ENCODE assay signal across 9 mouse cellular contexts in genomic region chr8:120697154-120697978, GRCm38 (mm10). TPM values are rescaled to one million over a fixed set of nuclear protein-coding genes. Genes with fewer than 3 reads are reported as not detected.
DNase-seq lines count a peak whose midpoint lies in the region; ATAC-seq and TF ChIP-seq lines count a peak whose summit lies in the region.
"Had no signal": no experiment of that assay in that cellular context is flagged by ENCODE, and none has a peak within 500 bp of the region (broad histone marks: within the 10 kb centered on the region; RNA-seq: fewer than 3 reads in every experiment).

No protein-coding gene starts in this region.

- no peak for ATAC-seq in heart, postnatal 0 days (ENCODE audit: insufficient read depth, low read depth)
- ATAC-seq in erythroid progenitor cell, adult 5-6 weeks (replicated peaks; ENCODE audit: low FRiP score, poor library complexity, severe bottlenecking): no peak

- H3K9me3 ChIP-seq in heart, postnatal 0 days (replicated peaks; ENCODE audit: control insufficient read depth, low read length): no peaks in the 10 kb centered on the region

- no peak for TF ChIP-seq CTCF in heart, postnatal 0 days (IDR thresholded peaks at IDR 0.05; ENCODE audit: low read depth)

- peaks cover 14% of the 10 kb centered on the region; the same call in 1 of the 2 replicates for H3K4me1 ChIP-seq in heart, postnatal 0 days (ENCODE audit: control insufficient read depth, insufficient read depth)

- TF ChIP-seq EP300 in heart, postnatal 0 days (IDR thresholded peaks at IDR 0.05; ENCODE audit: low read depth): no peak

- peak overlapping the region; percentile 23 for H3K27ac ChIP-seq in heart, postnatal 0 days (ENCODE audit: low read depth)

- H3K36me3 ChIP-seq in heart, postnatal 0 days (replicated peaks; ENCODE audit: control insufficient read depth, insufficient read depth, low read length): no peaks in the 10 kb centered on the region
- H3K36me3 ChIP-seq: G1E had no signal

- DNase-seq in gastrocnemius, postnatal 10 days: peak; percentile 74
- DNase-seq in gastrocnemius, adult 18-20 months (ENCODE audit: low spot score): no peak
- DNase-seq in ovary, adult 18-20 months (ENCODE audit: low spot score): peak; percentile 35
- no peak for DNase-seq in ovary, postnatal 14 days (ENCODE audit: low spot score)
- DNase-seq in heart, postnatal 0 days (ENCODE audit: low spot score): no peak
- peak; percentile 62 for DNase-seq in lung, postnatal 36 days
- no peak for DNase-seq in frontal cortex, postnatal 36 days (ENCODE audit: low spot score in 2 of 2)

- no peak overlapping the region for H3K4me3 ChIP-seq in heart, postnatal 0 days (ENCODE audit: low read depth, low read length)

- H3K9ac ChIP-seq in heart, postnatal 0 days (replicated peaks; ENCODE audit: low read depth, low read length): no peak overlapping the region

- no peak overlapping the region for H3K4me2 ChIP-seq in heart, postnatal 0 days (ENCODE audit: low read depth, low read length)

- WGBS in heart, postnatal 0 days: 51% methylated on average over 17 of the region's 17 CpGs

- H3K27me3 ChIP-seq in heart, postnatal 0 days (ENCODE audit: control insufficient read depth, insufficient read depth, low read length): peaks cover 6% of the 10 kb centered on the region; the same call in 1 of the 2 replicates

RNA-seq across cellular contexts. Expression of gene Emc8, which starts 29.0 kb away (rescaled TPM):
- total RNA-seq in gastrocnemius, postnatal 10 days (2021): 10 to 100 TPM; 42.7 to 47.2 TPM
- 10 to 100 TPM; 19.6 to 21.0 TPM for total RNA-seq in gastrocnemius, adult 18-20 months (2021)
- 45.4 and 110 TPM in 2 replicates for total RNA-seq in heart, postnatal 0 days (2014; rRNA removed; ENCODE audit: low replicate concordance)
- 127 and 134 TPM in 2 replicates for polyA plus RNA-seq in heart, postnatal 0 days (2015; fragmentation: Nextera tagmentation; extraction: Ambion mirVana)
- total RNA-seq in erythroid progenitor cell, adult 5-6 weeks (2015; ENCODE audit: low replicate concordance): 34.4 and 49.0 TPM in 2 replicates
- 11.4 and 48.0 TPM in 2 replicates for total RNA-seq in erythroid progenitor cell, adult 5-6 weeks (2017; ENCODE audit: low replicate concordance)

RNA-seq across cellular contexts. Expression of gene Cox4i1, which starts 29.3 kb away (rescaled TPM):
- 1,000 to 10,000 TPM; 1,346 to 1,605 TPM for total RNA-seq in gastrocnemius, postnatal 10 days (2021)
- 1,000 to 10,000 TPM; 1,486 to 1,625 TPM for total RNA-seq in gastrocnemius, adult 18-20 months (2021)
- total RNA-seq in heart, postnatal 0 days (2014; rRNA removed; ENCODE audit: low replicate concordance): 1,751 and 2,021 TPM in 2 replicates
- 4,528 and 4,822 TPM in 2 replicates for polyA plus RNA-seq in heart, postnatal 0 days (2015; fragmentation: Nextera tagmentation; extraction: Ambion mirVana)
- total RNA-seq in erythroid progenitor cell, adult 5-6 weeks (2015; ENCODE audit: low replicate concordance): 389 and 392 TPM in 2 replicates
- 156 and 224 TPM in 2 replicates for total RNA-seq in erythroid progenitor cell, adult 5-6 weeks (2017; ENCODE audit: low replicate concordance)

RNA-seq across cellular contexts. Expression of gene Gm27021, which starts 29.5 kb away (rescaled TPM):
- not detected for total RNA-seq in gastrocnemius, postnatal 10 days (2021)
- not detected for total RNA-seq in gastrocnemius, adult 18-20 months (2021)
- 1.1 TPM in 1 of 2 replicates, not detected in the other for total RNA-seq in heart, postnatal 0 days (2014; rRNA removed; ENCODE audit: low replicate concordance)
- polyA plus RNA-seq in heart, postnatal 0 days (2015; fragmentation: Nextera tagmentation; extraction: Ambion mirVana): 0.63 and 5.4 TPM in 2 replicates
- total RNA-seq in erythroid progenitor cell, adult 5-6 weeks (2015; ENCODE audit: low replicate concordance): not detected in 2 replicates
- not detected in 2 replicates for total RNA-seq in erythroid progenitor cell, adult 5-6 weeks (2017; ENCODE audit: low replicate concordance)
- total RNA-seq: G1E had no signal

RNA-seq across cellular contexts. Expression of gene Irf8, which starts 38.8 kb away (rescaled TPM):
- total RNA-seq in gastrocnemius, postnatal 10 days (2021): 1 to 10 TPM; 2.0 to 2.6 TPM
- 1 to 10 TPM; 7.6 to 9.0 TPM for total RNA-seq in gastrocnemius, adult 18-20 months (2021)
- total RNA-seq in heart, postnatal 0 days (2014; rRNA removed; ENCODE audit: low replicate concordance): 13.9 and 15.2 TPM in 2 replicates
- polyA plus RNA-seq in heart, postnatal 0 days (2015; fragmentation: Nextera tagmentation; extraction: Ambion mirVana): 11.5 and 12.2 TPM in 2 replicates
- 11.9 and 18.9 TPM in 2 replicates for total RNA-seq in erythroid progenitor cell, adult 5-6 weeks (2015; ENCODE audit: low replicate concordance)
- total RNA-seq in erythroid progenitor cell, adult 5-6 weeks (2017; ENCODE audit: low replicate concordance): 11.4 and 20.3 TPM in 2 replicates

RNA-seq across cellular contexts. Expression of gene 1190005I06Rik, which starts 49.9 kb away (rescaled TPM):
- total RNA-seq in gastrocnemius, postnatal 10 days (2021): 1 to 10 TPM in 1 of 2 experiments, under 1 TPM in 1; 0.65 to 1.3 TPM
- total RNA-seq in gastrocnemius, adult 18-20 months (2021): 1 to 10 TPM in 1 of 2 experiments, under 1 TPM in 1; 0.37 to 1.0 TPM
- 0.80 and 1.9 TPM in 2 replicates for total RNA-seq in heart, postnatal 0 days (2014; rRNA removed; ENCODE audit: low replicate concordance)
- polyA plus RNA-seq in heart, postnatal 0 days (2015; fragmentation: Nextera tagmentation; extraction: Ambion mirVana): 9.3 and 9.7 TPM in 2 replicates
- not detected in 2 replicates for total RNA-seq in erythroid progenitor cell, adult 5-6 weeks (2015; ENCODE audit: low replicate concordance)
- total RNA-seq in erythroid progenitor cell, adult 5-6 weeks (2017; ENCODE audit: low replicate concordance): not detected in 2 replicates

Comparison
In these comparisons a context has a peak if more than half of its experiments do, and no peak if none do; other contexts are left out.
1. DNase-seq: peak in gastrocnemius, postnatal 10 days (single experiment), ovary, adult 18-20 months (single experiment) and lung, postnatal 36 days (single experiment); none in gastrocnemius, adult 18-20 months (single experiment), ovary, postnatal 14 days (single experiment), heart, postnatal 0 days (single experiment) and frontal cortex, postnatal 36 days (0 of 2).